Mouse (Mus musculus) brain, embryonic 18.5 days (tissue): Measurements from ENCODE around the gene Pnlip.

Experiments used
- DNase-seq: peaks from one replicate; pipeline ENCODE4 v3.0.0-alpha.2; 2012; ENCODE audit warnings: low read depth, low spot score

Pnlip gene

DNA sequence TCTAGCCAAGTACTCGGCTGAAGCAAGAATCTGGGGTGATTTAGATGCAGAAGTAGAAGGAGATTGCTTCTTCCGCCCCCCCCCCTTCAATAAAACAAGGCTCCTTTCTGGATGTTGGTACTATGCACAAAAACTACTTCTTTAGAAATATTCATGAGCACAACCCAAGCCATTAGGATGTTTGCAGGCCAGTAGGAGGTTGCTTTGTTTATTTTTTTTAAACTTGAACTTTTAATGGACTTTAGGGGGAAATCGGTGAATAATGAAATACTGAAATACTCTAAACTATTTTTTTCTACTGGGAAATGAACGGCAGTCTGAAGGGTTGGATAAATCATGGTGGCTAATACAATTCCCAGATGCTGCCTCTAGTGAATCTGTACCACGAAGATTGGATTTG lies at the start of gene Pnlip:
TSS of gene Pnlip (plus strand) at position 301 of the 400 bp plus-strand sequence.
- DNase-seq: no peak

DNA sequence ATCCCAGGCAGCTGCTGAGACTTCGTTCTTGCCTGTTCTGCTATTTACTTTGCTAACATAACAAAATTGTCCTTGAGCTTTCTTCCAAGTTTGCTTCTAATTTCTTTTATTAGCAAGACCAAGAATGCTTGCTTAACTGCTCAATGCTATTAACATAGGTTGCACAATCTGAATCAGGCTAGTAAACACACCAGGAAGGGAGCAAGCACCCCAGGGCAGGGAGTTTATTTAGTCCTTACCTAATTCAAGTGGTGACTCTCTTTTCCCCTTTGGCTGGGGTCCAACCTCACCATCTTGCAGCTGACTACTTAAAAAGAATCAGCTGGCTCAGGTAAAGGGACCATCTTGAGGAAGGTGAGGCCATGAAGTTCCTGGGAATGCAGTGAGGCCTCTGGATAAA lies 42.6 kb upstream of the Pnlip start:
- no peak for DNase-seq

DNA sequence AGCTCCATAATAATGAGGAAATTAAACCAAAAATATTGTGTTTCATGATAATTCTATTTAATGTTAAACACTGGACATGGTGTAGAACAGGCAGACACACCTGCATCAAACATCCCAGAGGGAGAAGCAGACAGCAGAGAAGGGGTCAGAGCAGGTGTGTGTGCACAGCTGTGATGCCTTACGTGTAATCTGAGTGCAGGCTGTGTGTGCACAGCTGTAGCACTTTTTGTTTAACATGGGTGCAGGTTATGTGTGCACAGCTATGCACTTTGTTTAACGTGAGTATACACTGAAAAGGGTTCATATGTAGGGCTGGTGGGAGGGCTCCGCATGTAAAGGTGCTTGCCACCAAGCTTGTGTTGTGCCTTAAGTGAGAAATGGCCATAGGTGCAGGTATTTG lies 39.6 kb upstream of the Pnlip start:
- no peak for DNase-seq

DNA sequence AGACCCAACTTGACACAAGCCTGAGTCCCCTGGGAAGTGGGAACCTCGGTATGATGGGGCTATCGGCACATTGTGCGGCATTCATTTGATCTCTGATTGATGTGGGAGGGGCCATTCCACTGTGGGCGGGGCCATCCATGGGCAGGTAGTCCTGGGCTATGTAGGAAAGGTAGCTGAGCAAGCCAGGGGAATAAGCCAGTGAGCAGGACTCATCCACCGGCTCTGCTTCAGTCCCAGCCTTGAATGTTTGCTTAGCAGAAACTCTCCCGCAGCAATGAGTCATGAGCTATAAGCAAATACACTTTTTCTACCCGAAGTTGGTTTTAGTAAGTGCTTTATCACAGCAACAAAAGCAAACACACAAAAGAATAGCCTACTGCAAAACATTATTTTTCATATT lies 35.7 kb upstream of the Pnlip start:
- DNase-seq: no peak

DNA sequence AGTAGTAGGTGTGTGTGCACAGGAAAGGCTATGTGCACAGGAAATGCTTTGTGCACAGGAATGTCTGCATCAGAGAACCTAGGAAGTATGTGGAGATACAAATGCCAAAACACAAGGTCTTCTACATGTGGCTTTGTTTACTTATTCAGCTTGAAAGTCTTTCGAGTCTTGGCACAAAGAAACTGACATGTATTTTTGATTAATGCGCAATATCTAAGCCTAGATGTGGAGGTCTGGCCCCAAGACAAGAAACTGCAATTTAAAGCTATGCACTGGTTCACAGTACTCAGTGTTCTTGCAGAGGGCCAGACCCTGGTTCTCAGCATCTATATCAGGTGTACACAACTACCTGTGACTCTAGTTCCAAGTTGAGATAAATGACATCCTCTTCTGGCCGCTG lies 31.6 kb upstream of the Pnlip start:
- no peak for DNase-seq

DNA sequence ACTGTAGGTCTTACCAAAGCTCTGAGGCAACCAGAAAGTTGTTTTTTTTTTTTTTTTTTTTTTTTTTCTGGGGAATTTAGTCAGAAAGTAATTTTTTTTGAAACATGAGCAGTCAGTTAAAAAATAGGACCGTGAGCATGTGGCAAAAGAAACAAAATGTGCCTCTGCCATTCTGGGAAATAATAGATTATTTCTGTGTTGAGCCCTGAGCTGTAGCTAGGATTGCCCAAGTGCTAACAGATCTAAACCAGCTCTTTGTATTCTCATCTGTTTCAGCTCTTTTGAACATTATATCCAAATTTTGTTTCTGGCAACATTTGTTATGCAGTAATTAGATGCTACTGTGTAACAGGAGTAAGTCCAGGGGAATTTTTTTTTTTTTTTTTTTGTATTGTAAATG lies 30.7 kb upstream of the Pnlip start:
- DNase-seq: no peak

DNA sequence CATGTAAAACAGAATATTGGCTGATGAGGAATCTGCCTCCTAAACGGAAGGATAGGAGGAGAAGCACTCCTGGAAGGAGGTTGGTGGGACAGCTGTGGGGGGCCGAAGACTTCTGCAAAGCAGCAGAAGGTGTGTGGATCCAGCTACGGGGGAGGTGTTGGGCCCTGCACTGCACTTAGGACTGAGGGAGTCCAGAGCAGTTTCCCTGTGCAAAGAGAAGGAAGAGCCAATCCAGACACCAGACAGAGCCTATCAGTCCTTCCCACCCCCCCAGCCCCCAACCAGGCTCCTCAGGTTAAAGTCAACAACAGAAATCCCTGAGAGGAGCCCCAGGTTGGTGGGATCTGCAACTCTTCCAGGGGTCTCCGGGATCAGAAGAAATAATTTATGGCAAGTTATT lies 27.5 kb upstream of the Pnlip start:
- DNase-seq: no peak

DNA sequence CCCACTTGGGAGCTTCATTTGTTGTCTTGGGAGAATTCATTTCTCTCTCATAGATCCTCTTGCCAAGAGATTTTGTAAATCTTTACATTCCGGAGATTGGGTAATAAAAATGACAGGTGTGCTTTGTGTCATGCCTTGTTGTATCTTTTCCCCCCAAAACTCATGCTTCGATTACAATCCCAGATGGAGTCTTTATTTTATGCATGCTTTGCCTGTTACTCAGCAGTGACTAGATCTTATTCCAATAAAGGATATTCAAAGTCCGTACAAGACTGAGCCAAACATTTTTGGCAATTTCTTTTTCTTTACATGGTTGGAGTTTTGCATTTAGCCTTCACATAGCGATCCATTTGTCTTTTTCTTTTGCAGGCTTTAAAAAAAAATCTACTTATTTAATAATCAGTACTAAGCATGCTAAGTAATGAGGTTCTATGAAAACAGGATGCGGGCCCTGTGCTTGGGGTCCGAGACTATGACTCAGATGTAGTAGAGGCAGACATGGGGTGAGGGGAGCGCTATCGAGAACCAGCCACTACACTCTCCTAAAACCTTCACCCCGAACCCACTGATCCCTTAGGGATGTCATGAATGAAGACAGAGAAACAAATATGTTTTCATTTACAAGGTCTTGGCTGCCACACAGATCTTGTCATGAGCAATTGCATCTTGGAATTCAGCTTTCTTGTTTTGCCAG lies 26.9 kb upstream of the Pnlip start:
- DNase-seq: no peak

DNA sequence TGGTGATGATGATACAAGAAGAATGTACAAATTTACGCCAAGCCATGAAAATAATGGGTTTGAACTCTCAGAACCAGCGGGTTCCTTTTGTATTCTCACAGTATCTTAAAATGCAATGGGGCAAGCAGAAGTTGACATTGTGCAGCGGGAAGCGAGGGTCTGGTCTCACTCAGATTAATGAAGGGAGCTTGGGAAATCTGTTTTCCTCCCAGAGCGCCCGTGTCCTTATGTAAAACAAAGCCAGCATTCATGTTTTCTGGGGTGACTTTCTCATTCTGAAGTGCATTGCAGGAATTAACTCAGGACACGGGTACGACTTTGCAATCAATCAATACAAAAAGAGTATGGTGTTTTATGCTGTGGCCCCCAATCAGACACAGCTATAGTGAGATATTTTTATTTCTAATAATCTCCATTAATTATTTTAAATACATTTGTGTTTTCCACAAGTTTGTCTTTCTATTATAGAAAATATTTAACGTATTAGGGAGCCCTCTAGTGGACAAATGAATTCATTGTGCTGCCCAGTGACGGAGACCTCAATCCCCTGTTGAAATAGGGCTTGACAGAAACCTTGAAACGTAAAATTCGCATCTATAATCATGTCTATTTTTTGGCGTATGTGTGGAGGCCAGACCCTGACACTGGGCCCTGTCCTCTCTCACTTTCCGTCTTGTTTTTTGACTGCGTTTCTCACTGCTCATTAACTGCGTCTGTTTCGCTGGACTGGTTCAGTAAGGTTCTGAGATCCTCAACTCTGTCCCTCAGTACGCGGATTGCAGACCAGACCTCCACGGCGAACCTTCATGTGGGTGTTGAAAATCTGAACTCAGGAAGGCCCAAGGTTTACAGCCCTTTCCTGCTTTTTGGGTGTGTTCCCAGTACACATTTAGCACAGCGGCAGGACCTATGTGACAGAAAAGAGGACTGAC lies 24.6 kb upstream of the Pnlip start:
- DNase-seq: no peak

DNA sequence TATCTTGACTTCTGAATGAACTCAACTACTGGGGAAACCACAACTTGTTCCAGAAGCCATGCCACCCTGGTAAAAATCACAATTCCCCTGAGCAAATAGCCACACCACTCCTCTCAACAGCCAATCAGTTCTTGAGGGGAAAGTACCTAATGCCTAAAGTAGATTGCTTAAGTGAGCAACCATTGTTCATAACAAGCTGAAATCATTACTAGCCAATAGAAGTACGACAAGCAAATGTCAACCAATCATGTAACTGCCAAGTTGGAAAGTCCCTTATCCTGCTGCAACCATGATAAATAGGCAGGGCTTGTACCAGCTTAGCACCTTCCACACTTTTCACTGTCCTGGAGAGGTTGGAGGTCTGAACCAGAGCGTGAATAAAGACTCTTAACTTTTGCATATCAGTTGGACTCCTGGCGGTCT lies 22.9 kb upstream of the Pnlip start:
- no peak for DNase-seq

DNA sequence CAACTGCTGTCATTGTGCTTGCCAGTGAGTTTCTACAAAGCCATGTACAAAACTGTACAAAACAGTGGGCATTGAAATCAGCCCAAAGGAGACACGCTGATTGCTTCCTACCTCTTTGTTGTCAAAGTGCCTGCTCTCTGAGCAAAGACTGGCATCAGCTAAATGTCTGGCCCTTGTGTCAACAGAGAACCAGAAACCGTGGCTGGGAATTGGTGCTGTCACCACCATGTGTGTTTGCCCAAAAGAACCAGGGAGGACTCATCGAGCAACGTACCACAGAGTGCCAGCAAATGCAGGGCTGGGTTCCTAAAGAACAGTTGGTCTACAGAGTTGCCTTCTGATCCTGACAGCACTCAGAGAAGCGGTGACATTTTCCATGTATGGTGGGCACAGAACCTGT lies 2.3 kb upstream of the Pnlip start:
- DNase-seq: no peak

DNA sequence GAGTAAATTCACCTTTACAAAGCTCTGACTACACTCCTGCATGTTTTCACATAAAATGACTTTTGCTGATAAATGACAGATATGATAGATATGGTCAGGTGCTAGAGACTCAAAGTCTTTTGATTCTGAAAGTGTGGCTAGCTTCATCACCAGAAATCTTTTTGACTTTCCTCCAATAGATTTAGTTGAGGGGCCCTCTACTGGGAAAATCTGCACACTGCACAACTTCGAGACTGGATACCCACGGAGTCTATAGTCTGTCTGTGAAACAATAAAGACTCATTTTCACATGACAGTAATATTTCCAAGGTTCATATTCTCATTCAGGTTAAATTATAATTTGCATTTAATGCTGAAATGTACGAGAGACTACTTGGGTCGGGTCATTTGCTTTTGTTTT lies 9.8 kb downstream of the Pnlip start:
- DNase-seq: no peak

DNA sequence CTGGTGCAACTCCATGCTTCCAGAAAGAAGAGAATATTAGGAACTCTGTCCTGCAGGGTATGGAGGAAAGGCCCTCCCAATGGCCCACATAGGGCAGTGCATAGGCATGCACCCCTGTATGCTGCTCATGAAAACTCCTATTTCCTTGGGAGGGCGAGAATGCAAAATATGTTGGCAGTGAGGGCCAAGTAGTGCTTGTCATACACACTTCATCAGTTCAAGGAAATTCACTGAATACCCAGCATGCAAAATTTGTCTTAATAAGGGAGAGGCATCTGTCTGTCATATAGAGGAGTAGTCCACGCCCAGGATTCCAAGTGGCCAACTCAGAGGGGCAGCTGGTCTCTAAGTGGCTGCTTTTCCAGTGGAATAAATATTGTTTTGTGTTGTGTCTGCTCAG lies 11.0 kb downstream of the Pnlip start:
- no peak for DNase-seq

DNA sequence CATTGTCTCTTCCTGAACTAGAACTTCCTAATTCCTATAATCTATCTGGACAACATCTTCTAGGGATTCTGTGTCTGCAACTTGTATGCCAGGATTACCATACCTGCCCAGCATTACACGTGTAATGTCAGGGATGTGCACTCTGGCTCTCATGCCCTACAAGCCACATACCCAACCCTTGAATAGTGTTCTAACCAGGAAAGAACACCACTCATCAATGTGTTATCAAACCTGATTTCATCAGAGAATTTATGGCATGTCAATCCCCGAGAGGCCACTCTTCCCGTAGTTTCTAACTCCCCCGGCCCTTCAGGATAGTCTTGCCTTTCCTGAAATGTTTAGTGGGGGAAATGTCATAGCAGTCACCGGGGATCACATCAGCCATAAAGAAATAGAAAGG lies 12.6 kb downstream of the Pnlip start:
- DNase-seq: no peak

DNA sequence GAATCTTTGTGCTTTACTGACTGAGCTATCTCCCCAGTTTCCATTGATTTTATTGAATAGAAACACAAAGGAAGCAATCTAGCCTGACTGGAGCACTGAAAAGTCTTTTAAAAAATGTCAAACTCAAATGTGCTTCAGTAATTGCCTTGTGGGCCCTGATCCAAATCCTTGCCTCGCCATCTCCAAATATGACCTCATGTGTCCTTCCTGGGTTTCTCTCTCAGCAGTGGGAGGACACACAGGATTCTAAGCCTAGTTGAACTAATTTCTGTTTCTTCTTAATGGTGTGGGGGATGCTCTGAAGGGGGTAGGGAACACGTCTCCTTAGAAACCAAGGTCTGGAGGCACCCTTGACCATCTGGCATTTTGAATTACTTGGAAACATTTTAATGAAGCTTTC lies 22.3 kb downstream of the Pnlip start:
- DNase-seq: peak; percentile 18

DNA sequence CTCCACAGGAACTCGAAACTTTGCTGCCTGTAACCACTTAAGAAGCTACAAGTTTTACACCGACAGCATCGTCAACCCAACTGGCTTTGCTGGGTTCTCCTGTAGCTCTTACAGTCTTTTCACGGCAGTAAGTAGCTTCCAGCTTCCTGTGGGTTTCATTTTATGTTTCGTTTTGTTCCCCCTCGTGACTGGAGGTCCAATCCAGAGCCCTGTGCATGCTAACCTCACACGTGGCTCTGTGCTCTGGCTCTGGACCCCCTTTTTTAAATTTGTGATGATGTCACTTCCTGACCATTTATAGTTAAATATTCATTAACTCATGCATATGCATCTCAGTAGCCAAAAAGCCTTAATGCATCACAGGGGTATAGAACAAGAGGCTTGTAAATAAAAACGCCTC lies 24.8 kb downstream of the Pnlip start:
- DNase-seq: no peak

DNA sequence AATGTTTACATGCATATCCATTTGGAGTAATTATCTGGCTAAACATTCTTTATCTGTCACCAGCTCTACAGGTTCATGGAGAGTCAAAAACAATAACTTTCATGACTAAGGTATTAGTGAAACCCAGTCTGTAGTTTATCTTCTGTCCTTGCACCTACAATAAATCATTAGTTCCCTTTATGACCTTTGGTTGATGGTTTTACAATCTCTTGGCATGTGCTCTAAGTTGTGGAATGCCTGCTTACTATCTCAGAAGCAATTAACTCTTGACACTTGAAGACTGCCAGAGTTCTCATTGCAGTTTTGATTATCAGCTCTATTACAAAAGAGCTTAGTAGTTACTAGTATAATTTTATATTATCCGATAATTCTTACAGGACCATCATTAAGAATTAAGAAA lies 36.6 kb downstream of the Pnlip start:
- DNase-seq: no peak

DNA sequence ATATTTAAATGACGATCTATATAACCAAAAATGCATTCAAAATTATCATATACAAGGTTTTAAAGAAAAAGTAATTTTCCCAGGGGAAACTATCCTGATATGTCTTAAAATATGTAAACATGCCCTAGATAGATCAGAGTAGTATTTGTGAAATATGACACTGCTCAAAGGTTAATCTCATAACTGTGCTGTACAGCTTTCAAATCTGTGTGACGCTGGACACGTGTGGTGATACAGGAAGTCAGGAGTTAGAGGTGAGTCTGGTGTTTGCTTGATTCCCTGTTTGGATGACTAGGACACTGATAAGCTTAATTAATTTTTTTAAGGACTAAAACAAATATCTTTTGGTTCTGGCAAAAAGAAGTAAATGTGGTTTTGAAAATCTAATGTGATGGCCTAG lies 43.0 kb downstream of the Pnlip start:
- DNase-seq: no peak

DNA sequence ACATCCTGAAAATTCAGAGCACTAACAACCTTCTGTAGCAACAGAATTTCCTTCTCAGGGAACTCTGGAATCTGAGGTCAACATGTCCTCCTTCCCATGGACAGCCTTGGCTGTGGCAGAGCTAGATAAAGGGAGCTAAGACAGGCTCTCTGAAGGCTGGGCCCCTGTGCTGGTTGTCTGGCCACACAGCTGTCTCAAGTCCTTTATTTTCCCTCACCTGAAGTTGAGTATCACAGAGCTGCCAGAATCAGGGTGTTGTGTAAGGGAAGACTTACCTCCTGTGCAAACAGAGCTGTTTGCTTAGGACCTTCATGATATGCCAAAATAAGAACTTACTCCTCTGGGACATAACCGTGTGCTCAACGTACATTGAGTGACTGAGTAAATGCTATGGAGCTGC lies 43.9 kb downstream of the Pnlip start:
- DNase-seq: no peak

DNA sequence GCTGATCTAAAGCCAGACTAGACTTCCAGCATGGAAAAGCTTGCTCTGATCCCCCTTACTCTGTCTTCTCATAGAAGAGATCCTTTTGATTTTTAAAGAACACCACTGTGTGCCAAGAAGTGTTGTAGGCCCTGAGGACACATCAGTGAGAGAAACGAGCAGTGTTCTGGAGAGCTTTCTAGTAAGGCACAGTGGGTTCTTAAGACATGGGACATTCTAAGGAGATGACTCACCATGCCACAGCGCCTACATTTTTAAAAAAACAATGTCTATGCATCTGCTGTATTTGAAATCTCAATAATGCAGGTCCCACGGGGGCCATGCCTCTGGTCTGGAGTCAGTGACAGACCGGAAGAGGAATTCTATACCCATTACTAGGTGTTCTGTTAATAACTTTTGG lies 52.3 kb downstream of the Pnlip start:
- no peak for DNase-seq

DNA sequence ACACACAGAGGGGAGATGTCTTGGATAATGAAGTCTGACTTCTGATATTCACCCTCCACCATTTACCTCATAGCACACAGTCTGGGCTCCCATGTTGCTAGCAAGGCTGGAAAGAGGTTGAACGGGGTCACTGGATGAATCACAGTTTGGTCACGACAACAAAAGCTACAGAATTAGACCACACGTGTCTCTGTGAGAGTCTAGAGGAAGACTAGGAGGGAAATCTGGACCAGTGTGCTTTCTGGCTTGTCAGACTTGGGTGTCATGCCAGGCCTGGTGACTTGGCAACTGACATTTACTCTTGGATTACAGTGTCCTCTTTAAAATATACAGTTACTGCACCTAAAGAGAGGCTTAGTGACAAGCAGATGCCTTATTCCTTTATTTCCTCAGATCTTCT lies 56.3 kb downstream of the Pnlip start:
- DNase-seq: no peak

DNA sequence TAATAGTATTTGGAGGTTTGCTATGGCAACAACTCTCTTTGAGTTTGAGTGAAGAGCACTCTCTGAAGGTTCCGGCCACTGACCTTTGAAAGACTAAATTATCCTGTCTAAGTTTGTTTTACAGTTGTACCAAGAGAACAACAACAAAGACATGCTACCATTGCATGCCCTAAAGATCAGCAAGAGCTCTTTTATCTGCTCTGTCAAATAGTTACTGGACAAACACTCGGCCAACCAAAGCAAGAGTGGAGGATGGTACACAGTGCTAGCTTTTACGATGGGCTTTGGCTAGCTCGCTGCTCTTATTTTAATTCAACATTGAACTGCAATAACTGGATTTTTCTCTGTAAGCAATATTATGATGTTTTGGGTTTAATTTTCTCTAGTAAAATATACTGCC lies 65.6 kb downstream of the Pnlip start:
- DNase-seq: no peak

DNA sequence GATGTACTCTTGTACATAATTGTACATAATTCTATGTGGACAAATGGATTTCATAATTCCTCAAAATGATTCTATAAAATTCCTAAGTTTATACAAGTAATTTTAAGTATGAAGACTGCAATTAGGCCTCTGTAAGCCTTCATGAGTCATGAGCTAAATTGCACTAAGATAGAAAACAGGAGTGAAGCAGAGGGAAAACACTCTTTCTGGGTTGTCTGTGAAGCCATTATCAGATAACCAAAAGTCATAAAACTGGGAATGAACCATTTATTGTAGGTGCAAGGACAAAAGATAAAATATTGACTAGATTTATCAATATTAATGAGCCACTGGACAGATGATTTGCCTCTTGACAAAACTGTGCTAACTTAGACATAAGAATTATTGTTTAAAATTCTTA lies 68.1 kb downstream of the Pnlip start:
- no peak for DNase-seq
